9 mouse cellular contexts compared by ENCODE assay signal in genomic region chr19:44754461-44755377, GRCm38 (mm10). TPM values are rescaled to one million over a fixed set of nuclear protein-coding genes. Genes with fewer than 3 reads are reported as not detected.
DNase-seq lines count a peak whose midpoint lies in the region; ATAC-seq and TF ChIP-seq lines count a peak whose summit lies in the region.
"Had no signal": no experiment of that assay in that cellular context is flagged by ENCODE, and none has a peak within 500 bp of the region (broad histone marks: within the 10 kb centered on the region; RNA-seq: fewer than 3 reads in every experiment).

No protein-coding gene starts in this region.

- H3K4me3 ChIP-seq in MEL (ENCODE audit: control insufficient read depth in 1 of 2, insufficient read depth in 1 of 2, low read depth in 2 of 2, low read length in 2 of 2) = no peak overlapping the region
- H3K4me3 ChIP-seq in cortical plate, adult 2 months (ENCODE audit: insufficient read depth, low read length) = no peak overlapping the region
- H3K4me3 ChIP-seq in hindbrain, embryonic 10.5 days = peak overlapping the region; percentile 51
- H3K4me3 ChIP-seq in limb, embryonic 11.5 days (ENCODE audit: low read depth, low read length) = no peak overlapping the region
- no peak overlapping the region for H3K4me3 ChIP-seq in olfactory bulb, adult 2 months (ENCODE audit: insufficient read depth, low read depth, low read length)
- H3K4me3 ChIP-seq: liver, embryonic 15.5 days had no signal

- no peaks in the 10 kb centered on the region for H3K9me3 ChIP-seq in MEL (replicated peaks; ENCODE audit: insufficient read depth, low read length)
- no peaks in the 10 kb centered on the region for H3K9me3 ChIP-seq in hindbrain, embryonic 10.5 days
- H3K9me3 ChIP-seq in limb, embryonic 11.5 days (ENCODE audit: control insufficient read depth, low read length) = no peaks in the 10 kb centered on the region
- H3K9me3 ChIP-seq: liver, embryonic 15.5 days had no signal

- no peak overlapping the region for H3K9ac ChIP-seq in MEL (ENCODE audit: control insufficient read depth, low read depth, low read length, poor library complexity, severe bottlenecking)
- H3K9ac ChIP-seq in limb, embryonic 11.5 days (ENCODE audit: low read length) = no peak overlapping the region
- H3K9ac ChIP-seq: liver, embryonic 15.5 days had no signal

- no peak for TF ChIP-seq POLR2A in MEL (IDR thresholded peaks at IDR 0.05; ENCODE audit: control insufficient read depth in 1 of 2, insufficient read depth in 1 of 2, low read depth in 1 of 2, low read length in 2 of 2, poor library complexity in 1 of 2)
- no peak for TF ChIP-seq POLR2A in cortical plate, adult 2 months (IDR thresholded peaks at IDR 0.05; ENCODE audit: extremely low read depth, insufficient read depth, low read length)
- no peak for TF ChIP-seq POLR2A in olfactory bulb, adult 2 months (IDR thresholded peaks at IDR 0.05; ENCODE audit: insufficient read depth, low read depth, low read length)

- no peak overlapping the region for H3K4me2 ChIP-seq in limb, embryonic 11.5 days (ENCODE audit: low read depth, severe bottlenecking)

- no peak for TF ChIP-seq EP300 in MEL (IDR thresholded peaks at IDR 0.05; ENCODE audit: low read depth in 1 of 2, low read length in 2 of 2)

- no peak overlapping the region for H3K27ac ChIP-seq in MEL (ENCODE audit: control insufficient read depth, low read depth, low read length)
- no peak overlapping the region for H3K27ac ChIP-seq in cortical plate, adult 2 months (ENCODE audit: insufficient read depth, low read length)
- H3K27ac ChIP-seq in hindbrain, embryonic 10.5 days = peak overlapping the region; percentile 86; the same call in 1 of the 2 replicates
- no peak overlapping the region for H3K27ac ChIP-seq in limb, embryonic 11.5 days (replicated peaks; ENCODE audit: low read depth, low read length)
- no peak overlapping the region for H3K27ac ChIP-seq in olfactory bulb, adult 2 months (ENCODE audit: insufficient read depth, low read depth, low read length)
- H3K27ac ChIP-seq: liver, embryonic 15.5 days had no signal

- no peaks in the 10 kb centered on the region for H3K4me1 ChIP-seq in MEL (ENCODE audit: control insufficient read depth in 1 of 2, insufficient read depth in 2 of 2, low read length in 2 of 2)
- no peaks in the 10 kb centered on the region for H3K4me1 ChIP-seq in cortical plate, adult 2 months (ENCODE audit: control insufficient read depth, insufficient read depth, low read length)
- peaks cover 82% of the 10 kb centered on the region for H3K4me1 ChIP-seq in hindbrain, embryonic 10.5 days (replicated peaks)
- peaks cover 17% of the 10 kb centered on the region for H3K4me1 ChIP-seq in limb, embryonic 11.5 days (ENCODE audit: control insufficient read depth, insufficient read depth, low read length)
- peaks cover 16% of the 10 kb centered on the region for H3K4me1 ChIP-seq in olfactory bulb, adult 2 months (ENCODE audit: control insufficient read depth, insufficient read depth, low read length)

- DNase-seq in layer of hippocampus, adult 11-12 months (ENCODE audit: low spot score) = peak; percentile 38
- no peak for DNase-seq in layer of hippocampus, adult 9-10 months (ENCODE audit: low spot score)
- no peak for DNase-seq in MEL (ENCODE audit: low read depth, low spot score)
- DNase-seq in hindbrain, embryonic 10.5 days (ENCODE audit: low spot score) = peak; percentile 80
- peak; percentile 81 for DNase-seq in limb, embryonic 11.5 days (ENCODE audit: low spot score)

- TF ChIP-seq RAD21 in MEL (IDR thresholded peaks at IDR 0.05; ENCODE audit: low read depth, low read length) = no peak

- H3K79me2 ChIP-seq in MEL (ENCODE audit: control insufficient read depth, insufficient read depth, low read length, poor library complexity) = no peaks in the 10 kb centered on the region

- no peaks in the 10 kb centered on the region for H3K36me3 ChIP-seq in MEL (ENCODE audit: control insufficient read depth in 1 of 2, insufficient read depth in 2 of 2, low read length in 2 of 2)
- no peaks in the 10 kb centered on the region for H3K36me3 ChIP-seq in hindbrain, embryonic 10.5 days
- no peaks in the 10 kb centered on the region for H3K36me3 ChIP-seq in limb, embryonic 11.5 days (ENCODE audit: control insufficient read depth, insufficient read depth, low read length)
- H3K36me3 ChIP-seq: liver, embryonic 15.5 days had no signal

- no peaks in the 10 kb centered on the region for H3K27me3 ChIP-seq in MEL (ENCODE audit: control insufficient read depth in 1 of 2, insufficient read depth in 2 of 2, low read length in 2 of 2)
- H3K27me3 ChIP-seq in hindbrain, embryonic 10.5 days (ENCODE audit: insufficient read depth, poor library complexity, severe bottlenecking) = peaks cover 100% of the 10 kb centered on the region
- H3K27me3 ChIP-seq in limb, embryonic 11.5 days (ENCODE audit: control insufficient read depth, insufficient read depth, low read length) = peaks cover 93% of the 10 kb centered on the region

- WGBS in hindbrain, embryonic 10.5 days = under 1% methylated on average over 16 of the region's 16 CpGs
- whole genome bisulfite sequencing in limb, embryonic 11.5 days = under 1% methylated on average over 16 of the region's 16 CpGs
- 1% methylated on average over 16 of the region's 16 CpGs for WGBS in olfactory bulb, adult 2 months

- ATAC-seq in limb, embryonic 11.5 days (ENCODE audit: insufficient number of reproducible peaks, low FRiP score, low TSS enrichment, low read depth) = no peak
- ATAC-seq in frontal cortex, adult (ENCODE audit: low TSS enrichment) = no peak

- TF ChIP-seq CTCF in MEL (IDR thresholded peaks at IDR 0.05 in 2 of 3, conservative IDR thresholded peaks at IDR 0.05 in 1 of 3; ENCODE audit: control insufficient read depth in 1 of 3, insufficient read depth in 1 of 3, low read depth in 2 of 3, low read length in 3 of 3, poor library complexity in 1 of 3, severe bottlenecking in 1 of 3) = peak in 2 of 3 experiments; percentile 22 to 50; a peak in 5 of 6 replicates
- TF ChIP-seq CTCF in cortical plate, adult 2 months (IDR thresholded peaks at IDR 0.05; ENCODE audit: extremely low read depth, insufficient read depth, low read length) = peak; percentile 59
- TF ChIP-seq CTCF in olfactory bulb, adult 2 months (IDR thresholded peaks at IDR 0.05; ENCODE audit: insufficient read depth, low read depth, low read length) = peak; percentile 41; the same call in 1 of the 2 replicates

TF ChIP-seq in MEL, 35 proteins besides CTCF, POLR2A, EP300 and RAD21:
- TF ChIP-seq ZMIZ1 (IDR thresholded peaks at IDR 0.05; ENCODE audit: low read depth, low read length) = no peak
- no peak for TF ChIP-seq RCOR1 (IDR thresholded peaks at IDR 0.05; ENCODE audit: low read depth, low read length)
- no peak for TF ChIP-seq MYC (IDR thresholded peaks at IDR 0.05; ENCODE audit: low read depth, low read length)
- no peak for TF ChIP-seq NELFE (IDR thresholded peaks at IDR 0.05; ENCODE audit: low read depth, low read length)
- no peak for TF ChIP-seq MAFK (IDR thresholded peaks at IDR 0.05; ENCODE audit: borderline replicate concordance, low read depth, low read length)
- no peak for TF ChIP-seq JUND (IDR thresholded peaks at IDR 0.05; ENCODE audit: low read depth, low read length)
- TF ChIP-seq HCFC1 (IDR thresholded peaks at IDR 0.05; ENCODE audit: low read depth, low read length) = no peak
- TF ChIP-seq TBP (IDR thresholded peaks at IDR 0.05; ENCODE audit: low read depth, low read length) = no peak
- TF ChIP-seq TAL1 (IDR thresholded peaks at IDR 0.05; ENCODE audit: low read length) = no peak
- TF ChIP-seq CHD1 (IDR thresholded peaks at IDR 0.05; ENCODE audit: low read depth, low read length) = no peak
- no peak for TF ChIP-seq MAZ (IDR thresholded peaks at IDR 0.05; ENCODE audit: low read depth, low read length)
- no peak for TF ChIP-seq ELF1 (IDR thresholded peaks at IDR 0.05; ENCODE audit: low read depth, low read length)
- TF ChIP-seq MXI1 (IDR thresholded peaks at IDR 0.05; ENCODE audit: low read depth, low read length) = no peak
- TF ChIP-seq CHD2 (IDR thresholded peaks at IDR 0.05; ENCODE audit: low read length) = no peak
- TF ChIP-seq POLR2AphosphoS2 (IDR thresholded peaks at IDR 0.05; ENCODE audit: low read length) = no peak
- TF ChIP-seq MYB (IDR thresholded peaks at IDR 0.05; ENCODE audit: low read depth, low read length) = no peak

RNA-seq across cellular contexts. Expression of gene Pax2, which starts 1.1 kb away (rescaled TPM):
- total RNA-seq in MEL (2012; rRNA removed) = not detected in 2 replicates
- polyA plus RNA-seq in MEL (2012; ENCODE audit: insufficient read depth in 1 of 2, insufficient read length in 2 of 2, low read depth in 1 of 2, low replicate concordance in 2 of 2, missing spikeins in 1 of 2) = not detected
- polyA plus RNA-seq in cortical plate, adult 2 months (2012; rRNA removed) = 0.06 and 0.13 TPM in 2 replicates
- 3.2 and 8.2 TPM in 2 replicates for polyA plus RNA-seq in hindbrain, embryonic 10.5 days (2016; fragmentation: Nextera tagmentation; extraction: Ambion mirVana)
- polyA plus RNA-seq in limb, embryonic 11.5 days (2014; fragmentation: Nextera tagmentation; extraction: Ambion mirVana) = 0.08 and 0.14 TPM in 2 replicates
- not detected in 2 replicates for polyA plus RNA-seq in olfactory bulb, adult 2 months (2012; ENCODE audit: insufficient read depth, insufficient read length, low replicate concordance, missing spikeins)
- polyA plus RNA-seq: liver, embryonic 15.5 days had no signal

Comparison
In these comparisons a context has a peak if more than half of its experiments do, and no peak if none do; other contexts are left out.
1. DNase-seq: peak in layer of hippocampus, adult 11-12 months (single experiment), hindbrain, embryonic 10.5 days (single experiment) and limb, embryonic 11.5 days (single experiment); none in layer of hippocampus, adult 9-10 months (single experiment) and MEL (single experiment).
2. Peak in every context shown above with its lines, with median percentiles within 50 percentile points of each other: CTCF ChIP-seq.